Mouse (Mus musculus) lung, embryonic 16.5 days (tissue): ENCODE results near the gene Olfr559. TPM values are rescaled to one million over a fixed set of nuclear protein-coding genes. Genes with fewer than 3 reads are reported as not detected.

Experiments
- ATAC-seq: fragments of 200-750 bp; cut with Nextera tagmentation; 2 replicates; pipeline ENCODE4 v1.8.0; 2017; ENCODE audit warnings: low read depth, mild to moderate bottlenecking, moderate library complexity
- H3K27ac ChIP-seq: fragments of 300-500 bp; sonication (generic); 2 replicates; pipeline ENCODE4 v1.5.1; 2014; ENCODE audit warnings: mild to moderate bottlenecking, control low read depth, low read length
- H3K27me3 ChIP-seq: fragments of 300-500 bp; sonication (generic); 2 replicates; pipeline ENCODE4 v1.6.1; 2014; ENCODE audit warnings: low read depth, low read length, mixed read lengths; ENCODE audit not compliant: control insufficient read depth, insufficient read depth
- H3K36me3 ChIP-seq: fragments of 300-500 bp; sonication (generic); 2 replicates; pipeline ENCODE4 v1.6.1; 2014; ENCODE audit warnings: low read length; ENCODE audit not compliant: control insufficient read depth, insufficient read depth
- H3K4me1 ChIP-seq: fragments of 300-500 bp; sonication (generic); replicated peaks from 2 replicates; pipeline ENCODE4 v1.6.1; 2014; ENCODE audit warnings: low read length, mixed read lengths; ENCODE audit not compliant: control insufficient read depth, insufficient read depth
- H3K4me2 ChIP-seq: fragments of 300-500 bp; sonication (generic); 2 replicates; pipeline ENCODE4 v1.6.1; 2014; ENCODE audit warnings: low read depth, low read length, control low read depth
- H3K4me3 ChIP-seq: fragments of 300-500 bp; sonication (generic); 2 replicates; pipeline ENCODE4 v1.5.1; 2014; ENCODE audit warnings: mild to moderate bottlenecking, low read length, control low read depth
- H3K9ac ChIP-seq: fragments of 300-500 bp; sonication (generic); 2 replicates; pipeline ENCODE4 v1.6.1; 2014; ENCODE audit warnings: low read length, control low read depth
- H3K9me3 ChIP-seq: fragments of 300-500 bp; sonication (generic); 2 replicates; pipeline ENCODE4 v1.6.1; 2016; ENCODE audit warnings: low read length; ENCODE audit not compliant: control insufficient read depth
- WGBS: fragments of 180-500 bp; shearing (Covaris S2); extraction: QIAGEN DNeasy Blood & Tissue Kit; methylation state at CpG from one replicate; pipeline ENCODE4 v1.1.7; 2014; 5-methylcytosine and 5-hydroxymethylcytosine counted together
- polyA plus RNA-seq: library from polyadenylated mRNA; unstranded; fragments of >200 nt; fragmentation: Nextera tagmentation; extraction: Ambion mirVana; gene quantifications from 2 replicates; pipeline ENCODE4 v1.2.1, GENCODE M21; 2015

The Olfr559 gene
- polyA plus RNA-seq = not detected in 2 replicates

- Histone ChIP-seq H3K9me3 (no peaks in the 10 kb centered on the region), H3K27me3 (no peaks in the 10 kb centered on the region), H3K4me1 (no peaks in the 10 kb centered on the region), H3K4me2 (no peak within 1 kb of the TSS), H3K27ac (no peak within 1 kb of the TSS), H3K4me3 (no peak within 1 kb of the TSS), H3K36me3 (no peaks in the 10 kb centered on the region), H3K9ac (no peak within 1 kb of the TSS)
- no peak for ATAC-seq
These were observed at the start of gene Olfr559 for GRCm38 (mm10) chr7:102727391-102727790. Olfr559 (minus strand) TSS chr7:102727491.

DNA sequence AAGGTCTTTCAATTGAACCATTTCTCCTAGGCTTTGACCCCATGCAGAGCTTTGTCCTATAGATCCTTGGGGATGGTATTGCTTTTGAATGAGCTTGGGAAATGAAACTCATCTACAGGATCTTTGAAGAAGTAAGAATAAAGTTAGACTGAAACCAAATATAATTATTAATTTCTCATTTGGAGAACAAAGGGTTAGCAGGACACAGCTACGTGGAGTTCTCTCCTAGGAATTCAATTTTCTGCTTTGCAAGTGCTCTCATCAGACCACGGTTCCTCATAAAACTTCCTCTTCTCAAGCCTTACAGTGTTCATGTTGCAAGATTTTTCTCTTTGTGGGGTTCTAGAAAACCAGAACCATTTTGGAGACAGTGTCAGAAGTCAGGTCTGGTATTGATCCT is 43.6 kb upstream of the Olfr559 start, which contains the start of gene Olfr561:
Gene Olfr561 (plus strand): TSS at position 301 of the 400 bp plus-strand sequence.
- Histone ChIP-seq H3K4me3 (no peak within 1 kb of the TSS), H3K36me3 (no peaks in the 10 kb centered on the region), H3K4me1 (no peaks in the 10 kb centered on the region), H3K27ac (no peak within 1 kb of the TSS), H3K27me3 (no peaks in the 10 kb centered on the region), H3K9ac (no peak within 1 kb of the TSS), H3K9me3 (no peaks in the 10 kb centered on the region), H3K4me2 (no peak within 1 kb of the TSS)
- 71% methylated on average over 2 of the region's 2 CpGs for WGBS
- no peak for ATAC-seq

- no peaks in the 10 kb centered on the region for H3K36me3 ChIP-seq
- no peak for ATAC-seq
- no peak within 1 kb of the TSS for H3K4me3 ChIP-seq
- WGBS = 64% methylated on average over 4 of the region's 4 CpGs
- no peak within 1 kb of the TSS for H3K4me2 ChIP-seq
- no peaks in the 10 kb centered on the region for H3K4me1 ChIP-seq
- no peak within 1 kb of the TSS for H3K27ac ChIP-seq
- no peaks in the 10 kb centered on the region for H3K9me3 ChIP-seq
- H3K9ac ChIP-seq = no peak within 1 kb of the TSS
- no peaks in the 10 kb centered on the region for H3K27me3 ChIP-seq
These were observed 32.0 kb upstream of the Olfr559 start, which contains the start of the genes Olfr560 and Olfr78 for GRCm38 (mm10) chr7:102759266-102759665. Olfr560 (minus strand) TSS chr7:102759366. Olfr78 (minus strand) TSS chr7:102759471.

GRCm38 (mm10) chr7:102752086-102752485 is 24.8 kb upstream of the Olfr559 start:
- H3K4me1 ChIP-seq = no peaks in the 10 kb centered on the region
- no peak overlapping the region for H3K4me3 ChIP-seq
- WGBS = 8% methylated on average over 1 of the region's 1 CpGs
- H3K27me3 ChIP-seq = no peaks in the 10 kb centered on the region
- H3K36me3 ChIP-seq = no peaks in the 10 kb centered on the region
- no peak for ATAC-seq
- no peak overlapping the region for H3K4me2 ChIP-seq
- H3K9me3 ChIP-seq = no peaks in the 10 kb centered on the region
- H3K9ac ChIP-seq = no peak overlapping the region
- no peak overlapping the region for H3K27ac ChIP-seq

DNA sequence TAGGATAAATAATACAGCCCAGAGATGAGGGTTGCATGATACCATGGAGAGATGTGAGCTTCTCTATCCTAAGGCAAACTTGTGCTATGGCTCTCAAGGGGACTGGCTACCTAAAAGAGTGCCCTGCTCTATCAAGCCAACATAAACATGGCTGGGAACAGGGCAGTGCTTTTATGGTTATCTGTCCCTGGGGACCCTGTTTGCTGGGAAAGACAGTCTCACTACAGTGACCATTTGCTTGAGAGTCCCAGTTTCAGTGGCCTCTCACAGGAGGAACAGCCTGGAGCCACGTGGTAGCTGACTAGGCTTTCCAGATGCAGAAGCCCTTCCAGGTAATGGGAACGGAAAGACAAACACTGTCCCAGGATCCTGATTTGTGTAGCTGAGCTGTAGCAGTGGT is 10.4 kb upstream of the Olfr559 start:
- H3K9me3 ChIP-seq = no peaks in the 10 kb centered on the region
- no peak overlapping the region for H3K27ac ChIP-seq
- no peaks in the 10 kb centered on the region for H3K4me1 ChIP-seq
- WGBS = 45% methylated on average over 2 of the region's 2 CpGs
- H3K9ac ChIP-seq = no peak overlapping the region
- no peak overlapping the region for H3K4me2 ChIP-seq
- H3K4me3 ChIP-seq = no peak overlapping the region
- H3K36me3 ChIP-seq = no peaks in the 10 kb centered on the region
- H3K27me3 ChIP-seq = no peaks in the 10 kb centered on the region
- no peak for ATAC-seq

- H3K27ac ChIP-seq = no peak overlapping the region
- H3K27me3 ChIP-seq = no peaks in the 10 kb centered on the region
- no peak overlapping the region for H3K4me3 ChIP-seq
- no peak overlapping the region for H3K4me2 ChIP-seq
- no peak overlapping the region for H3K9ac ChIP-seq
- no peaks in the 10 kb centered on the region for H3K36me3 ChIP-seq
- H3K9me3 ChIP-seq = no peaks in the 10 kb centered on the region
- ATAC-seq = no peak
- WGBS = 7% methylated on average over 1 of the region's 1 CpGs
- no peaks in the 10 kb centered on the region for H3K4me1 ChIP-seq
These were observed 6.5 kb upstream of the Olfr559 start for GRCm38 (mm10) chr7:102733793-102734192.

- Histone ChIP-seq H3K4me2 (no peak within 1 kb of the TSS), H3K9me3 (no peaks in the 10 kb centered on the region), H3K27me3 (no peaks in the 10 kb centered on the region), H3K4me3 (no peak within 1 kb of the TSS), H3K36me3 (no peaks in the 10 kb centered on the region), H3K4me1 (no peaks in the 10 kb centered on the region), H3K9ac (no peak within 1 kb of the TSS), H3K27ac (no peak within 1 kb of the TSS)
- 29% methylated on average over 1 of the region's 1 CpGs for WGBS
- no peak for ATAC-seq
These were observed 8.3 kb downstream of the Olfr559 start, which contains the start of gene Olfr33 for GRCm38 (mm10) chr7:102718970-102719369. Olfr33 (minus strand) TSS chr7:102719070.

GRCm38 (mm10) chr7:102701915-102702314 is 25.4 kb downstream of the Olfr559 start, which contains the start of gene Olfr558:
Olfr558 (plus strand) TSS chr7:102702215.
- H3K36me3 ChIP-seq = no peaks in the 10 kb centered on the region
- no peak within 1 kb of the TSS for H3K4me2 ChIP-seq
- no peaks in the 10 kb centered on the region for H3K27me3 ChIP-seq
- ATAC-seq = no peak
- H3K4me1 ChIP-seq = no peaks in the 10 kb centered on the region
- no peak within 1 kb of the TSS for H3K4me3 ChIP-seq
- no peak within 1 kb of the TSS for H3K27ac ChIP-seq
- no peaks in the 10 kb centered on the region for H3K9me3 ChIP-seq
- no peak within 1 kb of the TSS for H3K9ac ChIP-seq

- ATAC-seq = no peak
- H3K4me1 ChIP-seq = no peaks in the 10 kb centered on the region
- H3K9ac ChIP-seq = no peak overlapping the region
- no peaks in the 10 kb centered on the region for H3K36me3 ChIP-seq
- H3K9me3 ChIP-seq = no peaks in the 10 kb centered on the region
- 0 out of 2 replicates have a peak, but pooled peaks cover 2% of the 10 kb centered on the region for H3K27me3 ChIP-seq
- no peak overlapping the region for H3K27ac ChIP-seq
- H3K4me2 ChIP-seq = no peak overlapping the region
- no peak overlapping the region for H3K4me3 ChIP-seq
- 85% methylated on average over 7 of the region's 7 CpGs for WGBS
These were observed 28.8 kb downstream of the Olfr559 start for GRCm38 (mm10) chr7:102698461-102698860.
